Mouse (Mus musculus) C2C12 (cell line): ENCODE data around the gene Art4.

ENCODE experiments used
- CTCF ChIP-seq: IDR thresholded peaks from one replicate; pipeline ENCODE4 v1.5.1; 2011; ENCODE audit not compliant: control insufficient read depth, insufficient read depth, insufficient read length
- FOSL1 ChIP-seq: IDR thresholded peaks from one replicate; pipeline ENCODE4 v1.8.0; 2011; ENCODE audit warnings: mild to moderate bottlenecking, low read length; ENCODE audit not compliant: poor library complexity, insufficient read depth, severe bottlenecking
- USF1 ChIP-seq: IDR thresholded peaks from one replicate; pipeline ENCODE4 v1.6.1; 2011; ENCODE audit warnings: low read depth, mild to moderate bottlenecking, control low read depth, moderate library complexity

DNA sequence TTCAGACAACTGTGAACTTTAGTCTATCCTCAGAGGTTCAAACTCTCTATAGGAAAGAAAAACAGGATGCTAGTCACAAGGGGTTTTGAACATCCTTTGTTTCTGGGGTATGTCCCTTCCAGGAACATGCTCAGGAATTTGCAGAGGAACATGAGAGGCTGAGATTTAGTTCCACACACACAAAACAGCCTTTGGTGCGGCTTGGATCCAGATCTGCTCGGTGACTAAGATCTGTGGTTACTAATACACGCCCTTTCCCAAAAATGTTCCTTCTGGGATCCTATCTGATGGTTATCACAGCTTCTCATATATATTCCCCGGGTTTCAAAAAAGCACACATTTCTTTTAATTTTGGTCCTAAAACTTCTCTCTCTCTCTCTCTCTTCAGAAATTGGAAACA, 40.3 kb upstream of the Art4 start:
- no peak for TF ChIP-seq CTCF
- TF ChIP-seq USF1 = no peak
- no peak for TF ChIP-seq FOSL1
